Comparison of ENCODE assay signal across 10 mouse cellular contexts in the genomic region with DNA sequence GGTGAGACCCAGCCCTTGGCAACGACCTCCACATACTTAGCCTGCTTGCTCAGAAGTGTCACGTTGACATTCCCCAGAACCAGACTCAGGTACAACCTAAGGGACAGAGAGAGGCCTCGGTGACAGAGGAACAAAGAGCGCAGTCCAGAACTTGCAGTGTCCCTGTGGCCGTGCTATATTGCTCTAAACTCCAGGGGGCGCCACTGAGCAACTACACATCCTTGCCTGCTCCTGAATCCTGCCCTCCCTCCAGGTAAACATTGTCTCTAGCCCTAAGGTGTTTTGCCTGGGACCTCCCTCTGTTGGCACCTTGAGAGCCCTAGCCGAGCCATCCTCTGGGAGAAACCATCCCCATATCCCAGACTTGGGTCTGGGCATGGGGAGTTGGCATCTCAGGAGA. TPM values are rescaled to one million over a fixed set of nuclear protein-coding genes. Genes with fewer than 3 reads are reported as not detected.
A peak's percentile ranks its signal among the peaks of the same experiment; 100 is the strongest.
DNase-seq lines count a peak whose midpoint lies in the region; ATAC-seq and TF ChIP-seq lines count a peak whose summit lies in the region.
"Had no signal": no experiment of that assay in that cellular context is flagged by ENCODE, and none has a peak within 500 bp of the region (broad histone marks: within the 10 kb centered on the region; RNA-seq: fewer than 3 reads in every experiment).

No protein-coding gene starts in this region.

- no peak for DNase-seq in kidney, postnatal 0 days (ENCODE audit: low spot score)
- peak; percentile 57 to 60 for DNase-seq in B cell, adult 2 months
- DNase-seq in induced T-regulatory cell, adult 2 months (ENCODE audit: low read depth), result peak; percentile 54
- no peak for DNase-seq in forebrain, embryonic 11.5 days (ENCODE audit: low spot score)
- DNase-seq in cerebellum, adult 11-12 months, result no peak
- DNase-seq: cerebellum, adult 8-10 months; liver, embryonic 13.5 days; thymus, postnatal 25 days had no signal

- H3K27me3 ChIP-seq in kidney, postnatal 0 days (ENCODE audit: insufficient read depth, low read length), result no peaks in the 10 kb centered on the region
- no peaks in the 10 kb centered on the region for H3K27me3 ChIP-seq in kidney, embryonic 14.5 days (ENCODE audit: control insufficient read depth, insufficient read depth, low read length)
- no peaks in the 10 kb centered on the region for H3K27me3 ChIP-seq in ES-Bruce4 (ENCODE audit: control insufficient read depth, insufficient read depth, low read length, poor library complexity, severe bottlenecking)
- no peaks in the 10 kb centered on the region for H3K27me3 ChIP-seq in forebrain, embryonic 11.5 days (ENCODE audit: control insufficient read depth, insufficient read depth, low read length)
- H3K27me3 ChIP-seq: liver, embryonic 13.5 days had no signal

- no peaks in the 10 kb centered on the region for H3K4me1 ChIP-seq in kidney, postnatal 0 days (replicated peaks; ENCODE audit: insufficient read depth, low read length)
- no peaks in the 10 kb centered on the region for H3K4me1 ChIP-seq in kidney, embryonic 14.5 days (ENCODE audit: control insufficient read depth, insufficient read depth, low read length)
- H3K4me1 ChIP-seq in ES-Bruce4 (ENCODE audit: control insufficient read depth, insufficient read depth, low read length), result peaks cover 8% of the 10 kb centered on the region
- H3K4me1 ChIP-seq in forebrain, embryonic 11.5 days (replicated peaks; ENCODE audit: control insufficient read depth, insufficient read depth, low read length), result no peaks in the 10 kb centered on the region
- H3K4me1 ChIP-seq: liver, embryonic 13.5 days had no signal

- H3K4me3 ChIP-seq in kidney, postnatal 0 days (replicated peaks; ENCODE audit: low read depth, low read length), result no peak overlapping the region
- no peak overlapping the region for H3K4me3 ChIP-seq in kidney, embryonic 14.5 days (ENCODE audit: low read length)
- H3K4me3 ChIP-seq in ES-Bruce4 (ENCODE audit: low read depth, low read length), result no peak overlapping the region
- no peak overlapping the region for H3K4me3 ChIP-seq in forebrain, embryonic 11.5 days (ENCODE audit: low read depth, low read length)
- H3K4me3 ChIP-seq: liver, embryonic 13.5 days had no signal

- no peak overlapping the region for H3K9ac ChIP-seq in kidney, postnatal 0 days (ENCODE audit: low read depth, low read length)
- H3K9ac ChIP-seq in kidney, embryonic 14.5 days (ENCODE audit: low read depth, low read length), result no peak overlapping the region
- no peak overlapping the region for H3K9ac ChIP-seq in ES-Bruce4 (ENCODE audit: low read depth, poor library complexity, severe bottlenecking)
- H3K9ac ChIP-seq in forebrain, embryonic 11.5 days (ENCODE audit: low read length), result no peak overlapping the region
- H3K9ac ChIP-seq: liver, embryonic 13.5 days had no signal

- 78% methylated on average over 7 of the region's 7 CpGs for WGBS in kidney, postnatal 0 days
- WGBS in kidney, embryonic 14.5 days, result 83% methylated on average over 7 of the region's 7 CpGs
- 76% methylated on average over 7 of the region's 7 CpGs for WGBS in forebrain, embryonic 11.5 days

- no peak for TF ChIP-seq EP300 in ES-Bruce4 (IDR thresholded peaks at IDR 0.05; ENCODE audit: insufficient read depth, low read depth, low read length)

- ATAC-seq in kidney, postnatal 0 days (replicated peaks; ENCODE audit: low FRiP score, low read depth), result no peak
- ATAC-seq in kidney, embryonic 14.5 days (ENCODE audit: low FRiP score, low TSS enrichment), result no peak
- ATAC-seq in forebrain, embryonic 11.5 days (replicated peaks; ENCODE audit: low FRiP score), result no peak

- no peak for TF ChIP-seq POLR2A in ES-Bruce4 (IDR thresholded peaks at IDR 0.05; ENCODE audit: insufficient read depth, low read length)

- H3K27ac ChIP-seq in kidney, postnatal 0 days, result no peak overlapping the region
- no peak overlapping the region for H3K27ac ChIP-seq in kidney, embryonic 14.5 days (ENCODE audit: low read depth, low read length)
- no peak overlapping the region for H3K27ac ChIP-seq in ES-Bruce4 (ENCODE audit: insufficient read depth, low read length)
- H3K27ac ChIP-seq in forebrain, embryonic 11.5 days (ENCODE audit: low read depth, low read length), result no peak overlapping the region
- H3K27ac ChIP-seq: liver, embryonic 13.5 days had no signal

- peak; percentile 57 for TF ChIP-seq CTCF in kidney, postnatal 0 days (IDR thresholded peaks at IDR 0.05; ENCODE audit: low read depth)
- peak; percentile 85 for TF ChIP-seq CTCF in ES-Bruce4 (IDR thresholded peaks at IDR 0.05; ENCODE audit: low read depth, low read length)

- peaks cover 57% of the 10 kb centered on the region for H3K36me3 ChIP-seq in kidney, postnatal 0 days (ENCODE audit: insufficient read depth, low read length)
- H3K36me3 ChIP-seq in kidney, embryonic 14.5 days (ENCODE audit: control insufficient read depth, insufficient read depth, low read length), result peaks cover 63% of the 10 kb centered on the region
- H3K36me3 ChIP-seq in ES-Bruce4 (ENCODE audit: control insufficient read depth, insufficient read depth, low read length, poor library complexity, severe bottlenecking), result 0 out of 2 replicates have a peak, but pooled peaks cover 4% of the 10 kb centered on the region
- peaks cover 26% of the 10 kb centered on the region for H3K36me3 ChIP-seq in forebrain, embryonic 11.5 days (ENCODE audit: control insufficient read depth, insufficient read depth, low read length)

- H3K9me3 ChIP-seq in kidney, postnatal 0 days (replicated peaks; ENCODE audit: low read length), result no peaks in the 10 kb centered on the region
- no peaks in the 10 kb centered on the region for H3K9me3 ChIP-seq in kidney, embryonic 14.5 days (ENCODE audit: control insufficient read depth, low read length)
- H3K9me3 ChIP-seq in ES-Bruce4 (replicated peaks; ENCODE audit: control insufficient read depth, insufficient read depth, low read length, poor library complexity, severe bottlenecking), result no peaks in the 10 kb centered on the region
- H3K9me3 ChIP-seq in forebrain, embryonic 11.5 days (ENCODE audit: control insufficient read depth, low read length), result no peaks in the 10 kb centered on the region
- H3K9me3 ChIP-seq: liver, embryonic 13.5 days had no signal

- H3K4me2 ChIP-seq in kidney, postnatal 0 days (ENCODE audit: low read length), result no peak overlapping the region
- no peak overlapping the region for H3K4me2 ChIP-seq in kidney, embryonic 14.5 days (replicated peaks; ENCODE audit: low read depth, low read length)
- no peak overlapping the region for H3K4me2 ChIP-seq in forebrain, embryonic 11.5 days (ENCODE audit: low read depth, low read length, severe bottlenecking)
- H3K4me2 ChIP-seq: liver, embryonic 13.5 days had no signal

RNA-seq across cellular contexts. Expression of a gene that starts 7.1 kb away (rescaled TPM):
- 80.1 and 81.7 TPM in 2 replicates for polyA plus RNA-seq in kidney, postnatal 0 days (2015; fragmentation: Nextera tagmentation; extraction: Ambion mirVana)
- polyA plus RNA-seq in kidney, embryonic 14.5 days (2014; fragmentation: Nextera tagmentation; extraction: Ambion mirVana), result 64.7 and 65.1 TPM in 2 replicates
- 63.7 and 69.8 TPM in 2 replicates for polyA plus RNA-seq in ES-Bruce4 (2011; ENCODE audit: insufficient read depth, insufficient read length, low read depth, missing spikeins)
- polyA plus RNA-seq in forebrain, embryonic 11.5 days (2014; fragmentation: Nextera tagmentation; extraction: Ambion mirVana), result 46.1 and 49.0 TPM in 2 replicates

RNA-seq across cellular contexts. Expression of a gene that starts 41.0 kb away (rescaled TPM):
- 0.53 and 0.54 TPM in 2 replicates for polyA plus RNA-seq in kidney, postnatal 0 days (2015; fragmentation: Nextera tagmentation; extraction: Ambion mirVana)
- polyA plus RNA-seq in kidney, embryonic 14.5 days (2014; fragmentation: Nextera tagmentation; extraction: Ambion mirVana), result 0.19 and 0.72 TPM in 2 replicates
- 0.42 and 0.94 TPM in 2 replicates for polyA plus RNA-seq in ES-Bruce4 (2011; ENCODE audit: insufficient read depth, insufficient read length, low read depth, missing spikeins)
- polyA plus RNA-seq in forebrain, embryonic 11.5 days (2014; fragmentation: Nextera tagmentation; extraction: Ambion mirVana), result not detected in 2 replicates
- polyA plus RNA-seq: liver, embryonic 13.5 days had no signal

RNA-seq across cellular contexts. Expression of a gene that starts 41.1 kb away (rescaled TPM):
- 752 and 801 TPM in 2 replicates for polyA plus RNA-seq in kidney, postnatal 0 days (2015; fragmentation: Nextera tagmentation; extraction: Ambion mirVana)
- polyA plus RNA-seq in kidney, embryonic 14.5 days (2014; fragmentation: Nextera tagmentation; extraction: Ambion mirVana), result 429 and 590 TPM in 2 replicates
- polyA plus RNA-seq in ES-Bruce4 (2011; ENCODE audit: insufficient read depth, insufficient read length, low read depth, missing spikeins), result 377 and 424 TPM in 2 replicates
- 526 and 536 TPM in 2 replicates for polyA plus RNA-seq in forebrain, embryonic 11.5 days (2014; fragmentation: Nextera tagmentation; extraction: Ambion mirVana)

Comparison
In these comparisons a context has a peak if more than half of its experiments do, and no peak if none do; other contexts are left out.
1. DNase-seq: peak in B cell, adult 2 months (2 of 2) and induced T-regulatory cell, adult 2 months (single experiment); none in kidney, postnatal 0 days (single experiment), forebrain, embryonic 11.5 days (single experiment) and cerebellum, adult 11-12 months (single experiment).